Mouse (Mus musculus) Patski (cell line): ENCODE results near the gene Orc1. TPM values are rescaled to one million over a fixed set of nuclear protein-coding genes. Genes with fewer than 3 reads are reported as not detected.
A peak's percentile ranks its signal among the peaks of the same experiment; 100 is the strongest.

ENCODE experiments used
- ATAC-seq: fragments of 100-300 bp; one replicate; pipeline ENCODE4 v1.8.0; 2021
- CTCF ChIA-PET: fragments of 350-600 bp; sonication (Branson Sonifier 250); formaldehyde crosslinking; loops from one replicate; lab custom pipeline; 2022; ENCODE audit warnings: inconsistent platforms; lab: Charles Lee
- POLR2A ChIA-PET: fragments of 350-600 bp; sonication (Branson Sonifier 250); formaldehyde crosslinking; loops from one replicate; lab custom pipeline; 2022; ENCODE audit warnings: antibody characterized with exemption, inconsistent platforms; lab: Charles Lee
- DNase-seq: peaks from one replicate; pipeline ENCODE4 v3.0.0-alpha.2; 2011; ENCODE audit warnings: low read depth, low spot score
- H3K27me3 ChIP-seq: fragments of 371-371 bp; one replicate; pipeline ENCODE4 v1.5.1; 2021
- CTCF ChIP-seq: fragments of 100-300 bp; IDR thresholded peaks from one replicate; pipeline ENCODE4 v1.5.1; 2021
- in situ Hi-C: fragments of 300-500 bp; cut with MboI; formaldehyde crosslinking; loops from 3 replicates; pipeline ENCODE4 v1.11.1; 2018; ENCODE audit warnings: low pct_unique_long_range_greater_than_20kb, mixed read lengths
- polyA plus RNA-seq: library from polyadenylated mRNA; unstranded; gene quantifications from one replicate; pipeline ENCODE4 v1.2.3, GENCODE M21; 2021

Orc1 gene
- polyA plus RNA-seq: 2.1 TPM

DNA sequence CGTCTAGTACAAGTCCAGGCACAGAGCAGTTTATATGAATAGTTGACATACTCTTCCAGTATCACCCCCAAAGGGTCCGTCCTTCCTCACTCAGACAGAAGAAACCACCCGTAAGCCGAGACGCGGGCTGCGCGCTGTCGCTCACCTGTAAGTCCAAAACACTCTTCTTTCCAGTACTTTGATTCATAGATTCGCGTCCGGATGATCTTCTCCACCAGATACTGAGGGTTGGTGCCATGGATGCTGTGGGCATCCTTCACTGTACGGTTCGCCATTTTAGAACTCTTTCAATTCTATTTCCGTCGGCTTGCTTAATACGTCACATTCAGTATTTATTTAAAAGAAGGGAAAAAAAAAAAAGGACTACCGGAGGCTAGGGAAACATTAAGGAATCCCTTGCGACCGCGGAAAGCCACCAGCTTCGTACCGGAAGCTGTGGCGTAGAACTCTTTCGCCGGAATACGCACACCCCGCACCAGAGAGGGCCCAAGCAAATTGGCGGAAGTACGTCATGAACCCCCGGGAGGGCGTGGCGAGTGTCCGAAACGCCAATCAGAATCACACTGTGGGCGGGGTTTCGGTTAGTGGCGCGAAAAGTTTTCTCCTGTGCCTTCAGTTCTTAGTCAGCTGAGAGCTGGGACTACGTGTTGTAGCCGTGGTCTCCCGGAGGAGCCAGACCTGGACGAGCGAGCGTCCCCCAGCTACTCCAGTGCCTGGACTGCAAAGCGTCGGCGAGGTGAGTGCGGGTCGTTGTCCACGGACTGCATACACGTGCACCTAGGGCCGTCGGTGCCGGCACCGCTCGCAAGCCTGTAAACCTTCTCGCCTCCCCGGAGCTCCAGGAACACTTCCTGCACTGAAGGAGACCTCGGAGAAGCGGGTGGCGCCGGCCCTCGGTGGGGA is at the start of gene Orc1, which contains the start of gene Prpf38a:
Gene Orc1, plus strand, starts transcription at position 584 of the 903 bp plus-strand sequence.
Gene Prpf38a, minus strand, starts transcription at position 497 of the 903 bp plus-strand sequence.
- ATAC-seq (peak; percentile 72), DNase-seq (peak; percentile 88)
- CTCF ChIA-PET: no interaction called here
- no peak for TF ChIP-seq CTCF
- H3K27me3 ChIP-seq: no peaks in the 10 kb centered on the region
- POLR2A ChIA-PET: no interaction called here
- in situ Hi-C loops: no loop called here

DNA sequence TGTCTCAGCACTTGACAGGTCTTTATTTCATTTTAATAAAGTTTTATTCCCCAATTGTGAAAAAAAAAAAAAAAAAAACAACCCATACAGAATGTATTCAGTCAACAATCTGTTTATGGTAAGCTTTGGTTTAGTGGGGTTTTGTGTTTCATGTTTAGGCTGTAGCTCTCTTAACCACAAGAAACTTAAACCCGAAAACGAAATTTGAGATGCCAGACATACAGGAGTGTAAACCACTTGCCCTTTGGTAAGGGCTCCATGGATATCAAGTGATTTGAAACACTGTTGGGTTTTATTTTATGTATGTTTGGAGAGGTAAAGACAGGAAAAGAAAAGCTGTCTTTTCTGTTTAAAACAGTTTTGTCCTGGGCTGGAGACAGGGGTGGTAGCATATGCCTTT is 39.5 kb upstream of the Orc1 start:
- ATAC-seq: no peak
- TF ChIP-seq CTCF: no peak
- ChIA-PET CTCF (no interaction called here), POLR2A (no interaction called here)
- H3K27me3 ChIP-seq: no peaks in the 10 kb centered on the region
- DNase-seq: no peak
- in situ Hi-C loops: no loop called here

DNA sequence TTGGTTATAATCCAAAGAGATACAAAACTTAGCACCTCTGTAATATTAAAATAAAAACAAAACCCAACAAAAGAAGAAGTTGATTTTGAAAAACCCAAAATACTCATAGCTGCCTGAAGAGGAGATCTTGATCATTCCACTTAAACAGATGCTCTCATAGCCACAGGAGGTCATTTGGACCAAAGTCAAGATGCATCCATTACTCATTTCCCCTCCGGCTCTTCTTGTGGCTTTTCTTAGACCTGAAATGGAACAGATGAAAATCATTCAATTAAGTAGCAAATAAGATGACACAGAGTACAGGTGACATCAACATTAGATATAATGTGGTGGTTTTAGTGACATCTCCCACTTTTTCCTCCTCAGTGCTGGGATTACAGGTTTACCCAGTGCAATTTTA is 14.2 kb upstream of the Orc1 start:
- POLR2A ChIA-PET: interaction anchor here (0.7 kb wide), 1 partner anchor 308 kb away, joined by 3 read pairs; no protein-coding TSS in a partner anchor
- in situ Hi-C loops: no loop called here
- ATAC-seq (no peak), DNase-seq (peak; percentile 66)
- no peaks in the 10 kb centered on the region for H3K27me3 ChIP-seq
- CTCF ChIA-PET: no interaction called here
- TF ChIP-seq CTCF: no peak

DNA sequence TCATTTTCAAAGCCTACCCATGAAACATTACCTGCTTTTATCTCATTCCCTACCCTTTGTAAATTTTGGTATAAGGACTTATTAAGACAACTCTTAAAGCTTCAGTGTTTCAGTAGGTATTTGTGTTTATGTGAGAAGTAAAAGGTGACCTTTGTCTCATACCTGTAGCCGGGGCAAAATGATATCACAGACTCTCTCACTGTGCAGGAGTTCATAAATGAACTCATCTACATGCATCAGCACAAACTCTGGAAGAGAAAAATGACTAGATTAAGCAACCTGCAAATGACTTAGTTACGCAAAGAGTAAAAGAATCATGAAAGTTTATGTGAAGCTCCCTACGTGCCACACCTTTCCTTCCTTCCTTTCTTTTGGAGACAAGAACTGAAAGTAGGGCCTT is 6.6 kb upstream of the Orc1 start:
- DNase-seq (no peak), ATAC-seq (no peak)
- TF ChIP-seq CTCF: no peak
- in situ Hi-C loops: no loop called here
- CTCF ChIA-PET: no interaction called here
- no peaks in the 10 kb centered on the region for H3K27me3 ChIP-seq
- POLR2A ChIA-PET: no interaction called here

DNA sequence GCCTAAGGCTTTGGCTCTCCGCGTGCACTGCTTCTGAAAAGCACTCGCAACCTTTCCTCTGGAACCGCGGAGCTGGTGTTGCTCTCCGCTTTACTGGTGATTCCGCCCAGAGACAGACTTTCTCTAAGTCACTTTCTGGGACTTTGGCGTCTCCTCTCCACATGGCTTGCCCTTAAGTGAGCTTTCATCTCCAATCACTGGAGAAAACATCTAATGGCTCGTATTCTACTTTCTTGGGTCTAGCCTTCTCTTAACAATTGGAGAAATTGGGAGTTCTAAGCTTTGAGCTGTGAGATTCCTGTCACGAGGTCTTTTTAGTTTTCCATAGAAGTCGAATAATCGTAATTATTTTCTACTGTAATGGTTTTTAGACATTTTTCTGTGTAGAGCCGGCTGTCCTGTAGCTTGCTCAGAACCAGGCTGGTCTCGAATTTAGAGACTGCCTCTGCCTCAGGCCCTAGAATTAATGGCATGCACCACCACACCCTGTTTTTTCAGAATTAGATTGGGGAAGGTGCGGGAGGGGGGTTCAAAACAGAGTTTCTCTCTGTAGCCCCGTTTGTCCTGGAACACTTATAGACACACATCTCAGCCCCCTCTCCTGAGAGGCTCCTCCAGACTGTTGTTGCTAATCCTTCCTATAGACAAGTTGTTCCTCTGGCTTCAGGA is 654 bp downstream of the Orc1 start:
- no peaks in the 10 kb centered on the region for H3K27me3 ChIP-seq
- CTCF ChIA-PET: no interaction called here
- no peak for TF ChIP-seq CTCF
- in situ Hi-C loops: no loop called here
- no peak for ATAC-seq
- POLR2A ChIA-PET: no interaction called here
- DNase-seq: no peak

DNA sequence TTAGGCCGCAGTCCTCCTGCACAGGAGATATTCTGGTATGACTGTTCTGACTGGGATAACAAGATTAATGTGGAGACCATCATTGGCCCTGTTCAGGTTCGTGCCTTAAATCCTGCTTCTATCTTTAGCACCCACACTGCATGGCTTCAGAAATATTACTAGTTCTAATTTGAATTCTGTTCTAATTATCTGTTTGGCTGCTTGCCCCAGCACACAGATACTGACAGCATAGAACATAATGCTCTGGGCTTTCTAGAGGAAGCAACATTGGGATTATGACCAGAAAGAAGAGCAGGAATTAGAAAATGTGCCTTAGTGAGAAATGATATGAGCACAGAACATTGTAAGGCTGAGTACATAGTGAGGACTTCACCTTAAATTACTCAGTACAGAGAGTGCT is 14.2 kb downstream of the Orc1 start:
- in situ Hi-C loops: no loop called here
- POLR2A ChIA-PET: no interaction called here
- H3K27me3 ChIP-seq: no peaks in the 10 kb centered on the region
- ATAC-seq (no peak), DNase-seq (no peak)
- no peak for TF ChIP-seq CTCF
- CTCF ChIA-PET: no interaction called here

DNA sequence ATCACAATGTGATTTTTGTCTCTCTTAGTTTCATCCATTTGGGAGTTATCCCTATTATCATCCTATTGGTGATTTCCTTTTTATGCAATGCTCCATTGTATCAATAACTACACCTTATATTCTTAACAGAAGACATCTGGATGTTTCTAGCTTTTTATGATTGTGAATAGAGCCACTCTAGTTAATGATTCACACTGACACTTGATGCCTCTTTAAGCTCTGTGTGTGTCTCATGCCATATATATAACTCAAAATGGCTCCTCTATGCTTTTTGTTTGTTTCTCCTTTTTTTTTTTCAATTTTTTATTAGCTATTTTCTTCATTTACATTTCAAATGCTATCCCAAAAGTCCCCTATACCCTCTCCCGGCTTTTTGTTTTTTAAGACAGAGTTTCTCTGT is 16.6 kb downstream of the Orc1 start:
- DNase-seq (no peak), ATAC-seq (no peak)
- CTCF ChIA-PET: no interaction called here
- in situ Hi-C loops: no loop called here
- no peak for TF ChIP-seq CTCF
- POLR2A ChIA-PET: no interaction called here
- no peaks in the 10 kb centered on the region for H3K27me3 ChIP-seq

DNA sequence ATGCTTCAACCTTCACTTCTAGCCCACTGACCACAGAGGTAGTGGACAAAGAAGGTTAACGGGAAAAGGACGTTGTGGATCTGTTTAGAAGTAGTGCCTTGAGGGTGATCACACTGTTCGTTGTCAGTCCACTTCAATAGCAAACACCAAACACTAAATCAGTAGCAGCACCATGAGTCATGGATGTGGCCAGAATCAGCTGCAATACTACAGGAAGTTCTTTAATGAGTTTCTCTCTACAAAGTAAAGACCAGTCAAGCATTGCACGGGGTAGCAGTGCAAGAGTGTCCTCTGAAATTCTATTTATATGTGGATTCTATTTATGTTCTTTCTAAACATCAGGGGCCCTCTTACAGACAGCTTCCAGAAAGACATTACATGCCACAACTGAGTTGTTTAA is 19.1 kb downstream of the Orc1 start:
- DNase-seq (no peak), ATAC-seq (no peak)
- no peak for TF ChIP-seq CTCF
- no peaks in the 10 kb centered on the region for H3K27me3 ChIP-seq
- in situ Hi-C loops: no loop called here
- ChIA-PET CTCF (no interaction called here), POLR2A (no interaction called here)

DNA sequence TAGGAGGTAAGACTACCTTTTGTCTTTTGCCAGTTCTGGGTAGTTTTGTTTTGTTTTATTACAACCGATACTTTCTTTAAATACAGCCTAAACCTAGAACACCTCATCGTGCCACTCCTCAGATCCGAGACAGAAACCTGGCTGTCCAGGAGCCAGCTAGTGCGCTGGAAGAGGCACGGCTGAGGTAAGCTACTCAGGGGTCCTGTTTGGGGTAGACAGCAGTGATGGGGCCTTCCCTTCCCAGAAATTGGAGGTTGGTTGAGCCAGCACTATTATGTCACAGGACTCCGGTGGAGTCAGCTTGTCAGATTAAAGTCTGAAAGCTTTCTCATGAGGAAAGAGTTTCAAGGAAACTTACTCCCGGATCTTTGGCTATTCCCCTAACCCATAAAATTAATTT is 22.6 kb downstream of the Orc1 start:
- in situ Hi-C loops: no loop called here
- POLR2A ChIA-PET: no interaction called here
- no peaks in the 10 kb centered on the region for H3K27me3 ChIP-seq
- ATAC-seq (no peak), DNase-seq (no peak)
- CTCF ChIA-PET: no interaction called here
- no peak for TF ChIP-seq CTCF

DNA sequence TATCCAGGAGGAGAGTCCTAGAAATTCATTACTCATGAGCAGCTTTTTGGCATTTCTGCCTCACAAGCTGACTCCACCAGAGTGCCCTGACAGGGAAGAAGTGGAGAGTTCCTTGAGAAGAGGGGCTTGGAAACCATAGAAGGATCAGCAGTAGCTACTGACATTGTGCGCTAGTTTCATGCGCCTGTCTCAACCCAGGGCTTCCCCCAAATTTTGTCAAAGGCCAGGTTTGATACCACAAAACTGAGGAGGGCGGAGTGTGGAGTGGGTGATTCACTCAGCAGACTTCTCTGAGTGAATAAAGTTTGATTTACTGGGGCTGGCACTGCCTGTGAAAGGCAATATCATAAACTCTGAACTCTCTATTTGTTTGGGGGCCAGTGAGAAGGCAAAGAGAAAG is 29.4 kb downstream of the Orc1 start:
- ATAC-seq (no peak), DNase-seq (no peak)
- CTCF ChIA-PET: interaction anchor here (1.3 kb wide), 1 partner anchor 8 kb away, joined by 5 read pairs; no protein-coding TSS in a partner anchor
- POLR2A ChIA-PET: no interaction called here
- in situ Hi-C loops: no loop called here
- no peaks in the 10 kb centered on the region for H3K27me3 ChIP-seq
- TF ChIP-seq CTCF: no peak

DNA sequence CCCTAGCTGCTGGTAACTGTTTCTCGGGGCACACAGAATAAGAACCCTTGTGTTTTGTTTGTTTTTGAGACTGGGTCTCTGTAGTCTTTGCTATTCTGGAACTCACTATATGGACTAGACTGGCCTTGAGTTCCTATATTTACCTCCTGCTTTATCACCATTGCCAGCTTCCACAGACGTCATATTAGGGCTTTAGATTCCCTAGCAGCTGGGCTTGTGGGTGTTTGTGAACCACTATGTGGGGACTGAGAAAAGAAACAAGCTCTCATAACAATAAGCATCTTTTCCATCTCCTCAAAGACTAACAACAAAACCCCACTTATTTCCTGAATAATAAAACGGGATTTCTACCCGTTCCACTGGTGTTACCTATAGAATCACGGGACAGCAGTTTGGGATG is 31.7 kb downstream of the Orc1 start:
- no peak for TF ChIP-seq CTCF
- DNase-seq (no peak), ATAC-seq (no peak)
- ChIA-PET POLR2A (interaction anchor here (0.6 kb wide), 1 partner anchor 26 kb away, joined by 4 read pairs; no protein-coding TSS in a partner anchor), CTCF (no interaction called here)
- H3K27me3 ChIP-seq: no peaks in the 10 kb centered on the region
- in situ Hi-C loops: no loop called here
